28 mouse cellular contexts compared by ENCODE assay signal in the genomic region with DNA sequence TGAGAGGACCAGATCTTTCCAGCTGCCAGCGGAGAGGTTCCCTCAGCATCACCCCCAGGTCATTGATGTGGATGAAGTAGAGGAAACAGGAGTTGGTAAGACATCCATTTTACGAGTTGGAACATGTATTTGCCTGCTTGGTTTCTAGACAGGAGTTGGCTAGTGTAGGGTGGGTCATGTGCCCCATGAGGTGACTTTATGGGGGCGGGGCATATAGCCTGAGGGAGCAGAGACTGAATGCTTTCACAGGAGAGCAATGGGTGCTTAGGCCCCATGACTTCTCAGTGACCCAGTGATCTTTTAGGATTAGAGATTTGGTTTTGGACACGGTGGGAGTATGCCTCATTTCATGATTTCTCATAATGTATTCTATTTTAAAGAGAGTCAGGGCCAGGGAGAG. TPM values are rescaled to one million over a fixed set of nuclear protein-coding genes. Genes with fewer than 3 reads are reported as not detected.
DNase-seq lines count a peak whose midpoint lies in the region; ATAC-seq and TF ChIP-seq lines count a peak whose summit lies in the region.
"Had no signal": no experiment of that assay in that cellular context is flagged by ENCODE, and none has a peak within 500 bp of the region (broad histone marks: within the 10 kb centered on the region; RNA-seq: fewer than 3 reads in every experiment).

No protein-coding gene starts in this region.

- 0 out of 2 replicates have a peak overlapping the region, but pooled peaks have one; percentile 24 for H3K27ac ChIP-seq in gastrocnemius, adult 2 months
- H3K27ac ChIP-seq in midbrain, embryonic 13.5 days = no peak overlapping the region
- no peak overlapping the region for H3K27ac ChIP-seq in midbrain, embryonic 16.5 days (ENCODE audit: low read length)
- H3K27ac ChIP-seq in CH12.LX (ENCODE audit: insufficient read depth, low read depth) = no peak overlapping the region
- H3K27ac ChIP-seq: embryonic facial prominence, embryonic 12.5 days; embryonic facial prominence, embryonic 15.5 days; heart, adult 2 months; hindbrain, embryonic 13.5 days; hindbrain, postnatal 0 days had no signal

- intact Hi-C loops in gastrocnemius, adult 2 months (cut with DNase I) = no loop called here

- TF ChIP-seq EP300 in CH12.LX (IDR thresholded peaks at IDR 0.05; ENCODE audit: low read length) = no peak

- no peak overlapping the region for H3K4me2 ChIP-seq in midbrain, embryonic 13.5 days (replicated peaks)
- H3K4me2 ChIP-seq in midbrain, embryonic 16.5 days (ENCODE audit: low read length) = no peak overlapping the region
- no peak overlapping the region for H3K4me2 ChIP-seq in CH12.LX (ENCODE audit: insufficient read depth, low read depth, poor library complexity, severe bottlenecking)
- H3K4me2 ChIP-seq: embryonic facial prominence, embryonic 12.5 days; embryonic facial prominence, embryonic 15.5 days; heart, embryonic 11.5 days; hindbrain, embryonic 13.5 days had no signal

- H3K9me3 ChIP-seq in midbrain, embryonic 13.5 days = no peaks in the 10 kb centered on the region
- H3K9me3 ChIP-seq in midbrain, embryonic 16.5 days (replicated peaks; ENCODE audit: control insufficient read depth, low read length, poor library complexity, severe bottlenecking) = no peaks in the 10 kb centered on the region
- no peaks in the 10 kb centered on the region for H3K9me3 ChIP-seq in CH12.LX (replicated peaks; ENCODE audit: low read length)
- H3K9me3 ChIP-seq: embryonic facial prominence, embryonic 12.5 days; embryonic facial prominence, embryonic 15.5 days; hindbrain, embryonic 13.5 days had no signal

- no peak overlapping the region for H3K4me3 ChIP-seq in gastrocnemius, adult 2 months
- no peak overlapping the region for H3K4me3 ChIP-seq in midbrain, embryonic 13.5 days (replicated peaks)
- H3K4me3 ChIP-seq in midbrain, embryonic 16.5 days (ENCODE audit: low read depth, low read length) = no peak overlapping the region
- no peak overlapping the region for H3K4me3 ChIP-seq in CH12.LX (replicated peaks in 1 of 3; ENCODE audit: low read depth in 2 of 3, low read length in 2 of 3, poor library complexity in 1 of 3)
- H3K4me3 ChIP-seq: embryonic facial prominence, embryonic 12.5 days; embryonic facial prominence, embryonic 15.5 days; heart, adult 2 months; hindbrain, embryonic 13.5 days had no signal

- ATAC-seq in midbrain, embryonic 13.5 days = 0 out of 2 replicates have a peak, but pooled peaks have one; percentile 17
- ATAC-seq in midbrain, embryonic 16.5 days = no peak
- ATAC-seq: activated CD4-positive, CD25-positive, alpha-beta regulatory T cell, adult 4 months; forebrain, embryonic 14.5 days; forebrain, postnatal 0 days; hindbrain, postnatal 0 days; inflammation-experienced regulatory T-cells, adult 6 months; intestine, embryonic 16.5 days had no signal

- no peaks in the 10 kb centered on the region for H3K27me3 ChIP-seq in midbrain, embryonic 13.5 days
- H3K27me3 ChIP-seq in midbrain, embryonic 16.5 days (ENCODE audit: control insufficient read depth, insufficient read depth, low read depth, low read length) = no peaks in the 10 kb centered on the region
- no peaks in the 10 kb centered on the region for H3K27me3 ChIP-seq in CH12.LX (replicated peaks)
- H3K27me3 ChIP-seq: embryonic facial prominence, embryonic 12.5 days; embryonic facial prominence, embryonic 15.5 days; hindbrain, embryonic 13.5 days had no signal

- 84% methylated on average over 4 of the region's 4 CpGs for WGBS in midbrain, embryonic 13.5 days
- 77% methylated on average over 4 of the region's 4 CpGs for WGBS in midbrain, embryonic 16.5 days

- H3K4me1 ChIP-seq in midbrain, embryonic 13.5 days (replicated peaks) = no peaks in the 10 kb centered on the region
- H3K4me1 ChIP-seq in midbrain, embryonic 16.5 days (ENCODE audit: control insufficient read depth, insufficient read depth, low read length) = no peaks in the 10 kb centered on the region
- peaks cover 16 to 52% of the 10 kb centered on the region in 2 experiments for H3K4me1 ChIP-seq in CH12.LX (ENCODE audit: control insufficient read depth in 1 of 2, insufficient read depth in 2 of 2)
- H3K4me1 ChIP-seq: embryonic facial prominence, embryonic 12.5 days; embryonic facial prominence, embryonic 15.5 days; hindbrain, embryonic 13.5 days had no signal

- TF ChIP-seq RAD21 in CH12.LX (IDR thresholded peaks at IDR 0.05; ENCODE audit: low read depth, low read length) = no peak

- DNase-seq in gastrocnemius, adult 2 months = no peak
- no peak for DNase-seq in gastrocnemius, postnatal 25 days
- DNase-seq in CH12.LX (ENCODE audit: extremely low read depth) = no peak
- DNase-seq in heart, adult 8-10 months (ENCODE audit: low spot score) = no peak
- DNase-seq: adrenal gland, adult 8-10 months; adrenal gland, postnatal 25 days; B cell, adult 2 months; cerebellum, adult 11-12 months; cerebellum, adult 8-10 months; cerebellum, postnatal 10 days; cerebellum, postnatal 36 days; embryo, embryonic 11 days; forebrain, postnatal 0 days; gastrocnemius, postnatal 36 days; heart, adult 2 months had no signal

- no peaks in the 10 kb centered on the region for H3K36me3 ChIP-seq in midbrain, embryonic 13.5 days
- no peaks in the 10 kb centered on the region for H3K36me3 ChIP-seq in midbrain, embryonic 16.5 days (ENCODE audit: control insufficient read depth, insufficient read depth, low read length)
- no peaks in the 10 kb centered on the region for H3K36me3 ChIP-seq in CH12.LX (replicated peaks in 1 of 2; ENCODE audit: control insufficient read depth in 1 of 2, insufficient read depth in 1 of 2, low read length in 1 of 2)
- H3K36me3 ChIP-seq: hindbrain, embryonic 13.5 days had no signal

- TF ChIP-seq CTCF in gastrocnemius, adult 2 months (IDR thresholded peaks at IDR 0.05) = no peak
- TF ChIP-seq CTCF in CH12.LX (conservative IDR thresholded peaks at IDR 0.05 in 1 of 2, IDR thresholded peaks at IDR 0.05 in 1 of 2; ENCODE audit: low read depth in 2 of 2, low read length in 2 of 2) = no peak

- no peaks in the 10 kb centered on the region for H3K79me2 ChIP-seq in CH12.LX (replicated peaks; ENCODE audit: control insufficient read depth, extremely low read depth, insufficient read depth, poor library complexity, severe bottlenecking)

- in situ Hi-C loops in CH12.LX (cut with MboI; ENCODE audit: low pct_ligation_motif_present, low pct_unique_long_range_greater_than_20kb, low sequenced_read_pairs) = no loop called here

- H3K9ac ChIP-seq in midbrain, embryonic 13.5 days (replicated peaks) = no peak overlapping the region
- no peak overlapping the region for H3K9ac ChIP-seq in midbrain, embryonic 16.5 days (ENCODE audit: low read depth, low read length)
- no peak overlapping the region for H3K9ac ChIP-seq in CH12.LX (ENCODE audit: insufficient read depth, low read depth)
- H3K9ac ChIP-seq: embryonic facial prominence, embryonic 12.5 days; embryonic facial prominence, embryonic 15.5 days; forebrain, postnatal 0 days; hindbrain, embryonic 13.5 days had no signal

- dilution Hi-C loops in CH12.LX (cut with MboI; ENCODE audit: extremely low pct_ligation_motif_present, extremely low pct_unique_long_range_greater_than_20kb, low sequenced_read_pairs) = no loop called here

- TF ChIP-seq POLR2A in CH12.LX (IDR thresholded peaks at IDR 0.05; ENCODE audit: low read depth, low read length) = no peak

TF ChIP-seq in CH12.LX, 34 proteins besides CTCF, POLR2A, EP300 and RAD21:
- TF ChIP-seq JUND (conservative IDR thresholded peaks at IDR 0.05; ENCODE audit: low read depth, low read length) = no peak
- peak; percentile 56 for TF ChIP-seq USF1 (IDR thresholded peaks at IDR 0.05; ENCODE audit: low read depth, low read length)

RNA-seq across cellular contexts. Expression of a gene that starts 31.2 kb away (rescaled TPM):
- 10 to 100 TPM; 37.3 to 49.2 TPM for total RNA-seq in gastrocnemius, adult 2 months (2021)
- 10 to 100 TPM; 76.3 to 99.2 TPM for total RNA-seq in gastrocnemius, postnatal 25 days (2021)
- 27.9 and 29.9 TPM in 2 replicates for polyA plus RNA-seq in midbrain, embryonic 13.5 days (2015; fragmentation: Nextera tagmentation; extraction: Ambion mirVana)
- 35.7 and 37.8 TPM in 2 replicates for polyA plus RNA-seq in midbrain, embryonic 16.5 days (2015; fragmentation: Nextera tagmentation; extraction: Ambion mirVana)
- total RNA-seq in CH12.LX (2012; rRNA removed) (0.25 and 0.38 TPM in 2 replicates), CH12.LX (2014; rRNA removed) (0.30 and 0.31 TPM in 2 replicates)
- polyA plus RNA-seq in CH12.LX (2012; ENCODE audit: insufficient read length, low read depth) = 0.70 and 0.94 TPM in 2 replicates
- total RNA-seq in heart, adult 8-10 months (2022) = 10 to 100 TPM; 37.8 to 51.5 (median 48.6) TPM
- total RNA-seq: granulocyte monocyte progenitor cell, adult 5-6 weeks; MEL had no signal
- polyA plus RNA-seq: activated CD4-positive, CD25-positive, alpha-beta regulatory T cell, adult 4 months had no signal

Comparison
In these comparisons a context has a peak if more than half of its experiments do, and no peak if none do; other contexts are left out.
1. RNA of a gene that starts 31.2 kb away (total RNA-seq): 76.3 to 99.2 TPM in gastrocnemius, postnatal 25 days, 37.3 to 49.2 TPM in gastrocnemius, adult 2 months and 37.8 to 51.5 TPM in heart, adult 8-10 months; 0.25 to 0.38 TPM in CH12.LX; every median in the first group is over 10 times any median in the second.